Mouse (Mus musculus): Measurements from ENCODE around the gene Ppp1ca. TPM values are rescaled to one million over a fixed set of nuclear protein-coding genes. Genes with fewer than 3 reads are reported as not detected.
A peak's percentile ranks its signal among the peaks of the same experiment; 100 is the strongest.

The Ppp1ca gene
- polyA plus RNA-seq, 1 experiment = 819 TPM

DNA sequence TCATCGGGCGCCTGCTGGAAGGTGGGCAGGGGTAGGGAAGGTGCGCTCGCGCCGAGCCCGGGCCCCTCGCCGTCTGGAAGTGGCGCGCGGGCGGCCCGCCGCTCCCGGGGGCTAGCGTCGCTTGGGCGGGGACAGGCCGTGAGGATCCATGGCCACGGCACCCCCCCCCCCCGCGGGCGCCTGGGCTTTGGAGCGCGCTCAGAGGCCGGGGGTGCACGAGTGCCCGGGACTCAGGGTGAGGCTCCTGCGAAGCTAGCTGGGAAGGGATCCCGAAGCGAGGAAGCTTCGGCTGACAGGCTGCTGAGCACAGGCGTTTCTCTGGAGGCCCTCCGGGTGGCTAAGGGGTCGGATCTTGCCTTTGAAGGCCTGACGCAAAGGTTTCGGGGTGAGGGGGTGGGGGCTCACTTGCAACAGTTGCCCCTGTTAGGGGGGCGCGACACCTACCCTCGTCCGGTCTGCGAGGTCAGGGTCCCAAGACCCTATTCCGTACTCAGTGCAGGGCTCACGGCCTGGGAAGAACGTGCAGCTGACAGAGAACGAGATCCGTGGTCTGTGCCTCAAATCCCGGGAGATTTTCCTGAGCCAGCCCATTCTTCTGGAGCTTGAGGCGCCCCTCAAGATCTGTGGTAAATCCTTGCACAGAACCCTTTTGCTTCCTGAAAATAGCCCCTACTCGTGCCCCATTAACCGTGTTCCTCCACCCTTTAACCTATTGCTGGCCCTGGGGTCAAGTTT lies 553 bp downstream of the Ppp1ca start:
- Histone ChIP-seq H3K4me3 (ENCODE audit: insufficient read depth, poor library complexity, severe bottlenecking) (peak overlapping the region; percentile 84), H3K79me3 (ENCODE audit: low read depth) (peaks cover 24% of the 10 kb centered on the region), H3K36me3 (ENCODE audit: control insufficient read depth, insufficient read depth) (peaks cover 48% of the 10 kb centered on the region), H3K27me3 (ENCODE audit: control insufficient read depth, insufficient read depth, insufficient read length) (no peaks in the 10 kb centered on the region), H3K79me2 (ENCODE audit: control insufficient read depth, insufficient read depth) (peaks cover 47% of the 10 kb centered on the region), H3ac (ENCODE audit: control insufficient read depth, insufficient read length, low read depth) (peak overlapping the region; percentile 87)
- TF ChIP-seq MAX (IDR thresholded peaks at IDR 0.05) = no peak
- no peak for TF ChIP-seq CTCF (IDR thresholded peaks at IDR 0.05; ENCODE audit: control insufficient read depth, insufficient read depth, insufficient read length)
- TF ChIP-seq MYOG (IDR thresholded peaks at IDR 0.05; ENCODE audit: control insufficient read depth, extremely low read depth, insufficient read length) = no peak
- no peak for TF ChIP-seq FOSL1 (IDR thresholded peaks at IDR 0.05; ENCODE audit: insufficient read depth, low read length, poor library complexity, severe bottlenecking)
- TF ChIP-seq MYOD1 (IDR thresholded peaks at IDR 0.05; ENCODE audit: control insufficient read depth, insufficient read length, low read depth) = no peak
- no peak for TF ChIP-seq USF1 (IDR thresholded peaks at IDR 0.05; ENCODE audit: low read depth)
- no peak for TF ChIP-seq CEBPB (IDR thresholded peaks at IDR 0.05; ENCODE audit: low read depth)

GRCm38 (mm10) chr19:4193129-4193528 lies 1.3 kb downstream of the Ppp1ca start:
- Histone ChIP-seq H3K79me3 (ENCODE audit: low read depth) (peaks cover 24% of the 10 kb centered on the region), H3K4me3 (ENCODE audit: insufficient read depth, poor library complexity, severe bottlenecking) (peak overlapping the region; percentile 84), H3K79me2 (ENCODE audit: control insufficient read depth, insufficient read depth) (peaks cover 47% of the 10 kb centered on the region), H3K36me3 (ENCODE audit: control insufficient read depth, insufficient read depth) (peaks cover 53% of the 10 kb centered on the region), H3ac (ENCODE audit: control insufficient read depth, insufficient read length, low read depth) (peak overlapping the region; percentile 87), H3K27me3 (ENCODE audit: control insufficient read depth, insufficient read depth, insufficient read length) (no peaks in the 10 kb centered on the region)
- TF ChIP-seq MAX (IDR thresholded peaks at IDR 0.05) (no peak), MYOG (IDR thresholded peaks at IDR 0.05; ENCODE audit: control insufficient read depth, extremely low read depth, insufficient read length) (no peak), USF1 (IDR thresholded peaks at IDR 0.05; ENCODE audit: low read depth) (no peak), CEBPB (IDR thresholded peaks at IDR 0.05; ENCODE audit: low read depth) (no peak), MYOD1 (IDR thresholded peaks at IDR 0.05; ENCODE audit: control insufficient read depth, insufficient read length, low read depth) (no peak), FOSL1 (IDR thresholded peaks at IDR 0.05; ENCODE audit: insufficient read depth, low read length, poor library complexity, severe bottlenecking) (no peak), CTCF (IDR thresholded peaks at IDR 0.05; ENCODE audit: control insufficient read depth, insufficient read depth, insufficient read length) (no peak)

DNA sequence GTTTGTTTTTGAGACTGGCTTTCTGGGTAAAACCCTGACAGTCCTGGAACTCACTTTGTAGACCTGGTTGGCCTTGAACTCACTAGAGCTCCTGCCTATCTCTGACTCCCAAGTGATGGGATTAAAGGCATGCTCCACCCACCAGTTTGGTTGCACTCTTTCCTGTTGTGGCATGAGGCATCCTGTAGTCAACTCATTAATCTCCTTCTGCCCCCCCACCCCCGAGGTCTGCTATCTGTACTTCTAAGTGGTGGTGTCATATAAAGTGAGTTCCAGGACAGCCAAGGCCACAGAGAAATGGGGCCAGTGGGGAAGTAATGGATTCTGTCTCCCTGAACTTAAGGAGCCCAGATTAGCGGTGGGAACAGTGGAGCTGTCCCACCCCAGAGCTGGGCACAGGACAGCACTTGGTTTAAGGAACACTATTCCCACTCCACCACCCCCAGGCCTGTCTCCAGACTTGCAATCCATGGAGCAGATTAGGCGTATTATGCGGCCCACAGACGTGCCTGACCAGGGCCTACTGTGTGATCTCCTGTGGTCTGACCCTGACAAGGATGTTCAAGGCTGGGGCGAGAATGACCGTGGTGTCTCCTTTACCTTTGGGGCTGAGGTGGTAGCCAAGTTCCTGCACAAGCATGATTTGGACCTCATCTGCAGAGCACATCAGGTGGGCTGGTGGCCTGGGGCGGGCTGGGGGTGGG lies 2.3 kb downstream of the Ppp1ca start:
- no peak overlapping the region for H3ac ChIP-seq (ENCODE audit: control insufficient read depth, insufficient read length, low read depth)
- H3K79me2 ChIP-seq (ENCODE audit: control insufficient read depth, insufficient read depth) = peaks cover 52% of the 10 kb centered on the region
- peaks cover 58% of the 10 kb centered on the region for H3K36me3 ChIP-seq (ENCODE audit: control insufficient read depth, insufficient read depth)
- TF ChIP-seq USF1 (IDR thresholded peaks at IDR 0.05; ENCODE audit: low read depth) = no peak
- TF ChIP-seq CEBPB (IDR thresholded peaks at IDR 0.05; ENCODE audit: low read depth) = no peak
- no peak for TF ChIP-seq MYOG (IDR thresholded peaks at IDR 0.05; ENCODE audit: control insufficient read depth, extremely low read depth, insufficient read length)
- no peak for TF ChIP-seq CTCF (IDR thresholded peaks at IDR 0.05; ENCODE audit: control insufficient read depth, insufficient read depth, insufficient read length)
- TF ChIP-seq FOSL1 (IDR thresholded peaks at IDR 0.05; ENCODE audit: insufficient read depth, low read length, poor library complexity, severe bottlenecking) = no peak
- TF ChIP-seq MAX (IDR thresholded peaks at IDR 0.05) = no peak
- TF ChIP-seq MYOD1 (IDR thresholded peaks at IDR 0.05; ENCODE audit: control insufficient read depth, insufficient read length, low read depth) = no peak
- no peak overlapping the region for H3K4me3 ChIP-seq (ENCODE audit: insufficient read depth, poor library complexity, severe bottlenecking)
- H3K79me3 ChIP-seq (ENCODE audit: low read depth) = peaks cover 25% of the 10 kb centered on the region
- no peaks in the 10 kb centered on the region for H3K27me3 ChIP-seq (ENCODE audit: control insufficient read depth, insufficient read depth, insufficient read length)

DNA sequence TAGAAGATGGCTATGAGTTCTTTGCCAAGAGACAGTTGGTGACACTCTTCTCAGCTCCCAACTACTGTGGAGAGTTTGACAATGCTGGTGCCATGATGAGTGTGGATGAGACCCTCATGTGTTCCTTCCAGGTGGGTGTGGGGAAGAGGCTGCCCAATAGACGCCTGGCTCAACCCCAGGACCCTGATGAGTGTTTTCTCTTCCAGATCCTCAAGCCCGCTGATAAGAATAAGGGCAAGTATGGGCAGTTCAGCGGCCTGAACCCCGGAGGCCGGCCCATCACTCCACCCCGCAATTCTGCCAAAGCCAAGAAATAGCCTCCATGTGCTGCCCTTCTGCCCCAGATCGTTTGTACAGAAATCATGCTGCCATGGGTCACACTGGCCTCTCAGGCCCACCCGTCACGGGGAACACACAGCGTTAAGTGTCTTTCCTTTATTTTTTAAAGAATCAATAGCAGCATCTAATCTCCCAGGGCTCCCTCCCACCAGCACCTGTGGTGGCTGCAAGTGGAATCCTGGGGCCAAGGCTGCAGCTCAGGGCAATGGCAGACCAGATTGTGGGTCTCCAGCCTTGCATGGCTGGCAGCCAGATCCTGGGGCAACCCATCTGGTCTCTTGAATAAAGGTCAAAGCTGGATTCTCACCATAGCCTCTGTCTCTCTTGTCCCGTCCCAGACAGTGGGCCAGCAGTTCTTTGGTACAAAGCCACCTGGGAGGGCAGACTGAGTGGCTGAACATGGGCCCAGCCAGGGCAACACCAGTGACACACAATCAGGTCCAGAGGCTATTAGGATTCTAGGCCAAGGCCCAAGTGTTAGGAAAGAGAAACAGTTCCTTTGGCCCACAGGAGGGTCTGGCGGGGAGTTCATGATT lies 3.1 kb downstream of the Ppp1ca start:
- Histone ChIP-seq H3K27me3 (ENCODE audit: control insufficient read depth, insufficient read depth, insufficient read length) (no peaks in the 10 kb centered on the region), H3ac (ENCODE audit: control insufficient read depth, insufficient read length, low read depth) (no peak overlapping the region), H3K4me3 (ENCODE audit: insufficient read depth, poor library complexity, severe bottlenecking) (no peak overlapping the region), H3K79me2 (ENCODE audit: control insufficient read depth, insufficient read depth) (peaks cover 60% of the 10 kb centered on the region), H3K36me3 (ENCODE audit: control insufficient read depth, insufficient read depth) (peaks cover 67% of the 10 kb centered on the region), H3K79me3 (ENCODE audit: low read depth) (peaks cover 29% of the 10 kb centered on the region)
- TF ChIP-seq CEBPB (IDR thresholded peaks at IDR 0.05; ENCODE audit: low read depth) (no peak), FOSL1 (IDR thresholded peaks at IDR 0.05; ENCODE audit: insufficient read depth, low read length, poor library complexity, severe bottlenecking) (no peak), MAX (IDR thresholded peaks at IDR 0.05) (no peak), MYOD1 (IDR thresholded peaks at IDR 0.05; ENCODE audit: control insufficient read depth, insufficient read length, low read depth) (no peak), MYOG (IDR thresholded peaks at IDR 0.05; ENCODE audit: control insufficient read depth, extremely low read depth, insufficient read length) (no peak), CTCF (IDR thresholded peaks at IDR 0.05; ENCODE audit: control insufficient read depth, insufficient read depth, insufficient read length) (no peak), USF1 (IDR thresholded peaks at IDR 0.05; ENCODE audit: low read depth) (no peak)

DNA sequence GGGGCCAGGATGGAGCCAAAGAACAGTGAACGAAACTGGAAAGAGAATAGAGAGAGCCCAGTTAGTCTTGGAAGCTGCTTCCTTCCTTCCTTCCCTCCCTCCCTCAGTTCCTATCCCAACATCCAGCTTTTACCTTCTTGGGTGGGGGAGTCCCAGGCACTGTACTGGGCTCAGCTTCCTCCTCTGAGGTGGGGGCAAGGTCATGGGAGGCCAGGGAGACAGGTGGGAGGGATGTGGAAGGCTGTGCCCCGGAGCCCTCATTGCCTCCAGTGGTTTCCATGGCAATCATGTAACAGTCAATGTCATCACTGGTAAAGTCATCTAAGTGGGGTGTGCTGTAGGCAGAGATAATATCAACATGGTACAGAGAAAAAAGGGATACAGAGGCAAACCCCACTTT lies 4.2 kb downstream of the Ppp1ca start:
- no peak for TF ChIP-seq CTCF (IDR thresholded peaks at IDR 0.05; ENCODE audit: control insufficient read depth, insufficient read depth, insufficient read length)
- TF ChIP-seq CEBPB (IDR thresholded peaks at IDR 0.05; ENCODE audit: low read depth) = no peak
- no peak for TF ChIP-seq MYOG (IDR thresholded peaks at IDR 0.05; ENCODE audit: control insufficient read depth, extremely low read depth, insufficient read length)
- no peak for TF ChIP-seq USF1 (IDR thresholded peaks at IDR 0.05; ENCODE audit: low read depth)
- no peak for TF ChIP-seq MYOD1 (IDR thresholded peaks at IDR 0.05; ENCODE audit: control insufficient read depth, insufficient read length, low read depth)
- no peak for TF ChIP-seq FOSL1 (IDR thresholded peaks at IDR 0.05; ENCODE audit: insufficient read depth, low read length, poor library complexity, severe bottlenecking)
- TF ChIP-seq MAX (IDR thresholded peaks at IDR 0.05) = no peak
- H3K79me2 ChIP-seq (ENCODE audit: control insufficient read depth, insufficient read depth) = peaks cover 71% of the 10 kb centered on the region
- no peaks in the 10 kb centered on the region for H3K27me3 ChIP-seq (ENCODE audit: control insufficient read depth, insufficient read depth, insufficient read length)
- no peak overlapping the region for H3K4me3 ChIP-seq (ENCODE audit: insufficient read depth, poor library complexity, severe bottlenecking)
- H3K36me3 ChIP-seq (ENCODE audit: control insufficient read depth, insufficient read depth) = peaks cover 67% of the 10 kb centered on the region
- H3K79me3 ChIP-seq (ENCODE audit: low read depth) = peaks cover 38% of the 10 kb centered on the region
- no peak overlapping the region for H3ac ChIP-seq (ENCODE audit: control insufficient read depth, insufficient read length, low read depth)
